Mouse (Mus musculus) limb, embryonic 15.5 days (tissue): ENCODE measurements around the gene Sgo1. TPM values are rescaled to one million over a fixed set of nuclear protein-coding genes. Genes with fewer than 3 reads are reported as not detected.
"Not testable (repeated sequence)": the region's sequence is repeated elsewhere in the genome, so short reads cannot be mapped to it uniquely, and the experiment has no call there.

ENCODE experiments used
- ATAC-seq: fragments of 200-750 bp; cut with Nextera tagmentation; 2 replicates; pipeline ENCODE4 v1.8.0; 2017; ENCODE audit warnings: low read depth, moderate TSS enrichment; ENCODE audit not compliant: insufficient number of reproducible peaks, low FRiP score, low TSS enrichment
- H3K27ac ChIP-seq: fragments of 300-500 bp; sonication (generic); 2 replicates; pipeline ENCODE4 v1.5.1; 2015; ENCODE audit warnings: moderate library complexity, mild to moderate bottlenecking, inconsistent platforms
- H3K27me3 ChIP-seq: fragments of 300-500 bp; sonication (generic); 2 replicates; pipeline ENCODE4 v1.6.1; 2015; ENCODE audit warnings: inconsistent platforms
- H3K36me3 ChIP-seq: fragments of 300-500 bp; sonication (generic); 2 replicates; pipeline ENCODE4 v1.6.1; 2015; ENCODE audit warnings: inconsistent platforms
- H3K4me1 ChIP-seq: fragments of 300-500 bp; sonication (generic); 2 replicates; pipeline ENCODE4 v1.6.1; 2015; ENCODE audit warnings: inconsistent platforms
- H3K4me2 ChIP-seq: fragments of 300-500 bp; sonication (generic); 2 replicates; pipeline ENCODE4 v1.6.1; 2015; ENCODE audit warnings: mild to moderate bottlenecking, inconsistent platforms
- H3K4me3 ChIP-seq: fragments of 300-500 bp; sonication (generic); 2 replicates; pipeline ENCODE4 v1.5.1; 2015; ENCODE audit warnings: mild to moderate bottlenecking, inconsistent platforms
- H3K9ac ChIP-seq: fragments of 300-500 bp; sonication (generic); 2 replicates; pipeline ENCODE4 v1.6.1; 2015; ENCODE audit warnings: inconsistent platforms
- H3K9me3 ChIP-seq: fragments of 300-500 bp; sonication (generic); 2 replicates; pipeline ENCODE4 v1.6.1; 2016; ENCODE audit warnings: inconsistent platforms
- WGBS: fragments of 180-500 bp; shearing (Covaris S2); methylation state at CpG from one replicate; pipeline ENCODE4 v1.1.7; 2015; 5-methylcytosine and 5-hydroxymethylcytosine counted together
- polyA plus RNA-seq: library from polyadenylated mRNA; unstranded; fragments of >200 nt; fragmentation: Nextera tagmentation; extraction: Ambion mirVana; gene quantifications from 2 replicates; pipeline ENCODE4 v1.2.1, GENCODE M21; 2015

Gene Sgo1
- polyA plus RNA-seq, 1 experiment from 2014 or later = 26.5 TPM

- Histone ChIP-seq H3K36me3 (peaks cover 38% of the 10 kb centered on the region), H3K4me3 (no peak overlapping the region), H3K4me2 (no peak overlapping the region), H3K9me3 (no peaks in the 10 kb centered on the region), H3K27me3 (no peaks in the 10 kb centered on the region), H3K9ac (no peak overlapping the region), H3K27ac (no peak overlapping the region), H3K4me1 (no peaks in the 10 kb centered on the region)
- WGBS = 82% methylated on average over 3 of the region's 3 CpGs
- ATAC-seq = no peak
These were observed 24.9 kb downstream of the Sgo1 start for GRCm38 (mm10) chr17:53664267-53664666.

DNA sequence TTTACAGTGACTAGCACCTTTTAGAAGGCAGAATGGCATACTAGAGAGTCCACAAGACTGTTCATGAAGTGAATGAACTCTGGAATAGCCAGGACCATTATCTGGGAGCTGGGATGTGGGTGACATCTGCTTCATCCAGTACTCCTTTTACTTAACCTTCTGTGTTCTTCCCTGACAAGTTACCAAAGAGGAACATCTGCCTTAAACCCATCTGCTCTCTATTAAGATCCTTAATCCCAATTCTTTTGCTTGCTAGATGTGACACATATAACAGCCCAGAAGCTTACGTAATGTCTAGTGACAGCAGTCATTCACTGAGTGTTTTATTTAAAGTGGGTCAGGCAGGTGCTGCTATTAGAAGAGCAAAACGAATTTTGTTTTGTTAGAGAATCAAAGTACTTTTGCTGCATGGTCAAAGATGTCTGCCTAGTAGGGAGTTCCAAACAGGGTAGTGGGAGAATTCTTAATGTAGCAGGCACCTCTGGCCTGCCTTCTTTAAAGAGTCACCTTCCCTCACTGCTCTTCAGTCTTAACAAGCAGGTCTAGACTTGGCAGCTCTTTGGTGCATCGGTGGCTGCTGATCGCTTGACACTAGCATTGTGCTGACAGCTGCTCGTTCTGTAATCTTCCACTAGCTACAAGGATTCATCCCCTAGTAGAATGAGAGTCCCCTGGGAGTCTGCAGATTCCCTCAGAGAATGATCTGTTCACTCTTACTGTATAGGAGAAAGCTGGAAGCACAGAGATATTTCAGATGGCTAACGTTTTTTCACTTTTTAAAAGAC, 27.9 kb downstream of the Sgo1 start:
- Histone ChIP-seq H3K27me3 (no peaks in the 10 kb centered on the region), H3K9ac (no peak overlapping the region), H3K27ac (no peak overlapping the region), H3K4me3 (no peak overlapping the region), H3K9me3 (no peaks in the 10 kb centered on the region), H3K4me1 (no peaks in the 10 kb centered on the region), H3K36me3 (peaks cover 24% of the 10 kb centered on the region), H3K4me2 (no peak overlapping the region)
- ATAC-seq = no peak
- WGBS = 81% methylated on average over 6 of the region's 6 CpGs

- Histone ChIP-seq H3K9me3 (no peaks in the 10 kb centered on the region), H3K27ac (no peak overlapping the region), H3K4me1 (no peaks in the 10 kb centered on the region), H3K4me3 (no peak overlapping the region), H3K27me3 (no peaks in the 10 kb centered on the region), H3K4me2 (no peak overlapping the region), H3K9ac (no peak overlapping the region), H3K36me3 (peaks cover 28% of the 10 kb centered on the region; the same call in 1 of the 2 replicates)
- 60% methylated on average over 4 of the region's 4 CpGs for WGBS
- ATAC-seq = no peak
These were observed 29.4 kb downstream of the Sgo1 start for GRCm38 (mm10) chr17:53659738-53660137.

DNA sequence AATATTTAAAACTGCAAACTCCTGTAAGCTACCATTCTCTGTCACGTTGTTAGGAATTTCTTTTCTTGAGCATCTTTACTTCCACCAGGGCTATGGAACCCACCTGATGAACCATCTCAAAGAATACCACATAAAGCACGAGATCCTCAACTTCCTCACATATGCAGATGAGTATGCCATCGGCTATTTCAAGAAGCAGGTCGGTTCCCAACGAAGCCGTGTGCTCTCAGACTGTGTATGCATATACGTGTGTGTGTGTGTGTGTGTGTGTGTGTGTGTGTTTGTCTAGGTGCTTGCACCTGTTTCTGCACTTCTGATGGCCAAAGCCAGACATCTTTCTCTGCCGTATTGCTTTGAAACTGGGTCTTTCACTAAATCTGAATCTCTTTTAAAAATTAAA, 29.9 kb downstream of the Sgo1 start:
- H3K4me3 ChIP-seq = no peak overlapping the region
- WGBS = 85% methylated on average over 8 of the region's 8 CpGs
- no peaks in the 10 kb centered on the region for H3K4me1 ChIP-seq
- H3K27me3 ChIP-seq = no peaks in the 10 kb centered on the region
- H3K9ac ChIP-seq = no peak overlapping the region
- peaks cover 32% of the 10 kb centered on the region; the same call in 1 of the 2 replicates for H3K36me3 ChIP-seq
- H3K4me2 ChIP-seq = no peak overlapping the region
- ATAC-seq = no peak
- no peak overlapping the region for H3K27ac ChIP-seq
- H3K9me3 ChIP-seq = no peaks in the 10 kb centered on the region

DNA sequence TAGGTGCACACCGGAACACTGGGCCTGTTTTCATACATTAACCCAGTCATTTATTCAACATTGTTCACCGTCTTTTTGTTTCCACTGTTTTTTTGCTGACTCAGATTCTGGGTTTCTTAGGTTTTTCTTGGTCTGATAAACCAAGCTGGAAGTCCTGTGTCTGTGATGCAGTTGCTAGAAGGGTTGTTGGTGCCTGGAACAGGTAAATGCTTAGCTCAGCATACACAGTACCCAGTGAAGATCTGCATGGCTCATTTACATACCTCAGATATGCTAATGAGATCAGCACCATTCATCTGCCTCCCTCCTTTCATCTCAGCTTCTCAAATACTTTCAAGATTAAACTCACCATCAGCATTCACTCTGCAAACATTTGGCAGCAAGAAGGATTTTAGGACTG, 30.5 kb downstream of the Sgo1 start:
- H3K36me3 ChIP-seq = peaks cover 37% of the 10 kb centered on the region; the same call in 1 of the 2 replicates
- no peak overlapping the region for H3K9ac ChIP-seq
- H3K4me1 ChIP-seq = no peaks in the 10 kb centered on the region
- H3K27me3 ChIP-seq = no peaks in the 10 kb centered on the region
- ATAC-seq = no peak
- WGBS = 83% methylated on average over 2 of the region's 2 CpGs
- no peak overlapping the region for H3K4me2 ChIP-seq
- H3K9me3 ChIP-seq = no peaks in the 10 kb centered on the region
- H3K27ac ChIP-seq = no peak overlapping the region
- H3K4me3 ChIP-seq = no peak overlapping the region

- H3K36me3 ChIP-seq = peaks cover 44% of the 10 kb centered on the region; the same call in 1 of the 2 replicates
- not testable (repeated sequence) for H3K4me1 ChIP-seq, H3K4me2 ChIP-seq, ATAC-seq, H3K4me3 ChIP-seq, H3K27ac ChIP-seq, H3K9me3 ChIP-seq, H3K9ac ChIP-seq, H3K27me3 ChIP-seq
- 65% methylated on average over 2 of the region's 2 CpGs for WGBS
These were observed 31.7 kb downstream of the Sgo1 start for GRCm38 (mm10) chr17:53657391-53657790.

- no peaks in the 10 kb centered on the region for H3K27me3 ChIP-seq
- H3K9ac ChIP-seq = no peak overlapping the region
- H3K36me3 ChIP-seq = peaks cover 43% of the 10 kb centered on the region; the same call in 1 of the 2 replicates
- H3K4me1 ChIP-seq = no peaks in the 10 kb centered on the region
- no peak overlapping the region for H3K27ac ChIP-seq
- H3K4me3 ChIP-seq = no peak overlapping the region
- 51% methylated on average over 6 of the region's 6 CpGs for WGBS
- no peaks in the 10 kb centered on the region for H3K9me3 ChIP-seq
- no peak overlapping the region for H3K4me2 ChIP-seq
- ATAC-seq = no peak
These were observed 32.7 kb downstream of the Sgo1 start for GRCm38 (mm10) chr17:53656369-53656860.

- H3K4me3 ChIP-seq = no peak overlapping the region
- H3K4me2 ChIP-seq = no peak overlapping the region
- WGBS = 88% methylated on average over 2 of the region's 2 CpGs
- H3K36me3 ChIP-seq = peaks cover 39% of the 10 kb centered on the region; the same call in 1 of the 2 replicates
- no peak overlapping the region for H3K9ac ChIP-seq
- no peak overlapping the region for H3K27ac ChIP-seq
- no peaks in the 10 kb centered on the region for H3K9me3 ChIP-seq
- no peak for ATAC-seq
- no peaks in the 10 kb centered on the region for H3K4me1 ChIP-seq
- no peaks in the 10 kb centered on the region for H3K27me3 ChIP-seq
These were observed 33.2 kb downstream of the Sgo1 start for GRCm38 (mm10) chr17:53655959-53656358.

DNA sequence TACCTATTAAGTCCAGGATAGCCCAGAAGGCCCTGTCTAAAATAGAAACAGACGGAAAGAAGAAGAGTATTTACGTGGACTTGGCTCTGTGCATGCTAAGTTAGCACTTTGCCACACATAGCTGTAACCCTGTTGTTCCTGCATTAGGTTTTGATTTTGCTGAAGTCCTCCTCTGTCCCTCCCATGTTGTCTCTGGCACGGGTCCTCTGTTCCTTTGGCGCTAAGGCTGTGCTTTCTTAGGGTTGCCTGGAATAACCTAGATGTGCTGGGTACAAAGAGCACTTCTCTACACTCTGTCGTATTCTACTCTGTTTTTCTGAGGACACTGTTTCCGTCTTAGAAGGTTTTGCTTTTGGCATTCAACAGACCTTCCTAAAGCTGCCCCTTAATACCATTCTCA, 34.1 kb downstream of the Sgo1 start:
- H3K4me1 ChIP-seq = no peaks in the 10 kb centered on the region
- H3K4me3 ChIP-seq = no peak overlapping the region
- no peak for ATAC-seq
- no peak overlapping the region for H3K4me2 ChIP-seq
- no peak overlapping the region for H3K9ac ChIP-seq
- H3K27me3 ChIP-seq = no peaks in the 10 kb centered on the region
- 84% methylated on average over 6 of the region's 6 CpGs for whole genome bisulfite sequencing
- H3K27ac ChIP-seq = no peak overlapping the region
- peaks cover 34% of the 10 kb centered on the region; the same call in 1 of the 2 replicates for H3K36me3 ChIP-seq
- no peaks in the 10 kb centered on the region for H3K9me3 ChIP-seq

DNA sequence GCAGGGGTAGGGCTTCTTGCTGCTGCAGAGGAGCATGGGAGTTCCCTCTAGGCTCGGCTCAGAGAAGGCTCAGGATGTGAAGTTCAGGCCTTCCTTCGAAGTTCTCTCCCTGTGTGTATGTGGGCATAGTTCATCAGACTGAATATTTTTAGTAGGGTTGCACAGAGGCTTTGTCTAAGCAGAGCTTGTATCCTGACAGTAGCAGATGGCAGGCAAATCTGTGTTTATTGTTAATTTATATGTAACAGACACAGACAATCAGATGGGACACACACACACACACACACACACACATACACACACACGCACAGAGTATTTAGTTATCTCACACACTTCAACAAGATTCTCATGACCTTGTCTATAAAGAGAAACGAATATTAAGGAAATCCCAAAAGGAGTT, 34.5 kb downstream of the Sgo1 start:
- Histone ChIP-seq H3K4me2 (no peak overlapping the region), H3K9ac (no peak overlapping the region), H3K27me3 (no peaks in the 10 kb centered on the region), H3K4me3 (no peak overlapping the region), H3K4me1 (no peaks in the 10 kb centered on the region), H3K36me3 (peaks cover 34% of the 10 kb centered on the region; the same call in 1 of the 2 replicates), H3K27ac (no peak overlapping the region), H3K9me3 (no peaks in the 10 kb centered on the region)
- 86% methylated on average over 4 of the region's 4 CpGs for WGBS
- no peak for ATAC-seq

GRCm38 (mm10) chr17:53650251-53650661, 38.9 kb downstream of the Sgo1 start:
- no peak overlapping the region for H3K9ac ChIP-seq
- peaks cover 34% of the 10 kb centered on the region for H3K36me3 ChIP-seq
- H3K27me3 ChIP-seq = no peaks in the 10 kb centered on the region
- no peak overlapping the region for H3K27ac ChIP-seq
- ATAC-seq = no peak
- 66% methylated on average over 2 of the region's 2 CpGs for WGBS
- no peak overlapping the region for H3K4me3 ChIP-seq
- H3K4me1 ChIP-seq = no peaks in the 10 kb centered on the region
- H3K9me3 ChIP-seq = no peaks in the 10 kb centered on the region
- H3K4me2 ChIP-seq = no peak overlapping the region

DNA sequence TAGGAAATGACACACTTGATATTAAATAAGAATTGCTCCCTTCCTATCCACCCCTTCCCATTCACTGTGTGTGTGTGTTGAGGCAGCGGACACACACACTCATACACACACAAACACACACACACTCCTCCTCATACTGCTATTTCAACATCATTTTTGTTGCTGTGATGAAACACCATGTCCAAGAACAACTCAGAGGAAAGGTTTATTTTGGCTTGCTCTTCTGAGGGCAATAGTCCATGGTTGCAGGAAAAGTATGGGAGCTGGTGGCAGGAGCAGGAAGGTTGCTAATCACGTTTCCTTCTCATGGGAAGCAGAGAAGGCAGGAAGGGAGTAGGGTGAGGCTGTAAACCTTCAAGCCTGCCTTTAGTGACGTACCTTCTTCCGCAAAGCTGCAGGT, 45.8 kb downstream of the Sgo1 start:
- Histone ChIP-seq H3K27ac (no peak overlapping the region), H3K4me2 (no peak overlapping the region), H3K36me3 (peaks cover 55% of the 10 kb centered on the region), H3K9me3 (no peaks in the 10 kb centered on the region), H3K27me3 (no peaks in the 10 kb centered on the region), H3K4me1 (no peaks in the 10 kb centered on the region), H3K4me3 (no peak overlapping the region), H3K9ac (no peak overlapping the region)
- WGBS = 76% methylated on average over 4 of the region's 4 CpGs
- ATAC-seq = no peak
